Mouse (Mus musculus) small intestine, adult 2 months (tissue): Measurements from ENCODE around the gene Ptpn21. TPM values are rescaled to one million over a fixed set of nuclear protein-coding genes. Genes with fewer than 3 reads are reported as not detected.

ENCODE experiments used
- H3K27ac ChIP-seq: fragments of 200-500 bp; 2 replicates; pipeline ENCODE4 v1.5.1; 2012; ENCODE audit warnings: low read depth, low read length, control low read depth, inconsistent platforms; ENCODE audit not compliant: insufficient read depth
- H3K27me3 ChIP-seq: fragments of 200-500 bp; 2 replicates; pipeline ENCODE4 v1.6.1; 2012; ENCODE audit warnings: mild to moderate bottlenecking, moderate library complexity, low read length, inconsistent platforms; ENCODE audit not compliant: control insufficient read depth, insufficient read depth
- H3K36me3 ChIP-seq: fragments of 200-500 bp; 2 replicates; pipeline ENCODE4 v1.6.1; 2012; ENCODE audit warnings: mild to moderate bottlenecking, low read length, control low read depth, inconsistent platforms; ENCODE audit not compliant: control insufficient read depth, insufficient read depth
- H3K4me1 ChIP-seq: fragments of 200-500 bp; 2 replicates; pipeline ENCODE4 v1.6.1; 2012; ENCODE audit warnings: low read length, inconsistent platforms, mixed read lengths; ENCODE audit not compliant: control insufficient read depth, insufficient read depth, insufficient read length
- H3K4me3 ChIP-seq: fragments of 200-500 bp; 2 replicates; pipeline ENCODE4 v1.5.1; 2012; ENCODE audit warnings: low read depth, mild to moderate bottlenecking, control low read depth, inconsistent platforms, low read length, moderate library complexity
- CTCF ChIP-seq: fragments of 200-500 bp; IDR thresholded peaks from 2 replicates; pipeline ENCODE4 v1.5.1; 2012; ENCODE audit warnings: low read depth, mild to moderate bottlenecking, control low read depth, inconsistent platforms, low read length, moderate library complexity, mixed read lengths; ENCODE audit not compliant: insufficient replicate concordance, insufficient read length; ENCODE audit errors: extremely low read depth
- POLR2A ChIP-seq: fragments of 200-500 bp; IDR thresholded peaks from 2 replicates; pipeline ENCODE4 v1.6.1; 2012; ENCODE audit warnings: low read depth, mild to moderate bottlenecking, control low read depth, inconsistent platforms, low read length, moderate library complexity
- WGBS: fragments of 180-500 bp; shearing (Covaris S2); methylation state at CpG from one replicate; pipeline ENCODE4 v1.1.7; 2018; 5-methylcytosine and 5-hydroxymethylcytosine counted together
- polyA plus RNA-seq: library from polyadenylated mRNA; depleted of rRNA; stranded (reverse); fragments of >200 nt; gene quantifications from 2 replicates; pipeline ENCODE4 v1.2.3, GENCODE M21; 2012

The Ptpn21 gene
- polyA plus RNA-seq, 1 experiment, result 24.7 TPM

- H3K27ac ChIP-seq, result peak overlapping the region; percentile 39
- 33% methylated on average over 5 of the region's 5 CpGs for WGBS
- H3K4me3 ChIP-seq, result no peak overlapping the region
- no peak for TF ChIP-seq CTCF
- TF ChIP-seq POLR2A, result no peak
- H3K27me3 ChIP-seq, result no peaks in the 10 kb centered on the region
- no peaks in the 10 kb centered on the region for H3K36me3 ChIP-seq
- peaks cover 17% of the 10 kb centered on the region for H3K4me1 ChIP-seq
Measured at GRCm38 (mm10) chr12:98724976-98725375, 12.2 kb downstream of the Ptpn21 start.

- no peak overlapping the region; the same call in 1 of the 2 replicates for H3K27ac ChIP-seq
Measured at GRCm38 (mm10) chr12:98724224-98724623, 13.0 kb downstream of the Ptpn21 start.

DNA sequence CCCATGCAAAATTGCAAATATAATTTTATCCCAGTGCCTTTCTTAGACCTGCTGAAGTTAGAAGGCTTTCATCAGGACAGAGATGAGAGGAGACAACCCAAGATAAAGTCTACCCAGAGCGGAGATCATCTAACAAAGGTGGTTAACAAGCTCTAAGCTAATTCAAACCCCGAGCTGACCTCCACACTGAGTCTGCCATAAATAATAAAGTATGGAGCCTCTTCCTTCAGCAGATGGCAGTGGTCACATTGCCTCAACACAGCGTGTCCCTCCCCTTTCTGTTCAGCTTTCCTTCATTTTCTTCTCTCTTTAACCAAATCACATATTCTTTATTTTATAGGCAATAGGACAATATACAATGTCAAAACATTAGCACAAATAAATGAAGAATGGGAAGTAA lies 16.2 kb downstream of the Ptpn21 start:
- Histone ChIP-seq H3K4me1 (peaks cover 11% of the 10 kb centered on the region), H3K4me3 (no peak overlapping the region), H3K27me3 (no peaks in the 10 kb centered on the region), H3K27ac (no peak overlapping the region), H3K36me3 (no peaks in the 10 kb centered on the region)
- 66% methylated on average over 3 of the region's 3 CpGs for WGBS
- TF ChIP-seq CTCF (no peak), POLR2A (no peak)

More at GRCm38 (mm10) chr12:98724224-98724623, 13.0 kb downstream of the Ptpn21 start:
- Histone ChIP-seq H3K4me1 (peaks cover 17% of the 10 kb centered on the region), H3K36me3 (no peaks in the 10 kb centered on the region), H3K4me3 (no peak overlapping the region), H3K27me3 (no peaks in the 10 kb centered on the region)
- 91% methylated on average over 7 of the region's 7 CpGs for WGBS
- no peak for TF ChIP-seq CTCF
- no peak for TF ChIP-seq POLR2A

DNA sequence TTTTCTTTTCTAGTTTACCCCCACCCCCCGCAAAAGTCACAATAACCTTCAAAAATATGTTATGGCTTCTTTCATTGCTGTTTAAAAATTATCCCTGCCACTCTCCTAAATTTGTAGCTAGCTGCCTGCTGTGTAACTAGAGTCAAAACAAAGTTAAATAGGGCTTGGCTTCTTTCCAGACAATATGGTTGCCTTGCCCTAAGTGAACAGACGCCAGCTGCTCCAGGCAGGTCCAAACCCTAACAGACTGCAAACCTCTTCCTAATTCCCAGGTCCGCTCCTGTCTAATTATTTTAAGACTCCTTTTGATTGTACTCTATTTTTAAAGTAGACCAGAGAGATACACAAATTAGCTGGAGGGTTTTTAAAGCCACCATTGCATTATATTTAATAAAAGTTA lies 16.6 kb downstream of the Ptpn21 start:
- Histone ChIP-seq H3K36me3 (no peaks in the 10 kb centered on the region), H3K27me3 (no peaks in the 10 kb centered on the region), H3K4me1 (peaks cover 7% of the 10 kb centered on the region; the same call in 1 of the 2 replicates), H3K4me3 (no peak overlapping the region), H3K27ac (no peak overlapping the region)
- TF ChIP-seq CTCF (no peak), POLR2A (no peak)
- WGBS, result 47% methylated on average over 3 of the region's 3 CpGs

GRCm38 (mm10) chr12:98716142-98716541 lies 21.1 kb downstream of the Ptpn21 start:
- H3K4me1 ChIP-seq, result peaks cover 15% of the 10 kb centered on the region; the same call in 1 of the 2 replicates
- H3K27me3 ChIP-seq, result no peaks in the 10 kb centered on the region
- no peaks in the 10 kb centered on the region for H3K36me3 ChIP-seq
- TF ChIP-seq CTCF, result no peak
- TF ChIP-seq POLR2A, result no peak
- H3K4me3 ChIP-seq, result no peak overlapping the region
- 41% methylated on average over 2 of the region's 2 CpGs for WGBS
- 0 out of 2 replicates have a peak overlapping the region, but pooled peaks have one; percentile 18 for H3K27ac ChIP-seq

- H3K36me3 ChIP-seq, result no peaks in the 10 kb centered on the region
- H3K27me3 ChIP-seq, result no peaks in the 10 kb centered on the region
- TF ChIP-seq CTCF, result no peak
- no peak for TF ChIP-seq POLR2A
- H3K4me1 ChIP-seq, result peaks cover 15% of the 10 kb centered on the region; the same call in 1 of the 2 replicates
- WGBS, result 23% methylated on average over 11 of the region's 11 CpGs
- H3K4me3 ChIP-seq, result no peak overlapping the region
- peak overlapping the region; percentile 80 for H3K27ac ChIP-seq
Measured at GRCm38 (mm10) chr12:98714757-98715156, 22.4 kb downstream of the Ptpn21 start.

GRCm38 (mm10) chr12:98713621-98714103 lies 23.5 kb downstream of the Ptpn21 start:
- TF ChIP-seq POLR2A (no peak), CTCF (no peak)
- no peaks in the 10 kb centered on the region for H3K27me3 ChIP-seq
- WGBS, result 24% methylated on average over 7 of the region's 7 CpGs
- no peak overlapping the region for H3K4me3 ChIP-seq
- peak overlapping the region; percentile 72 for H3K27ac ChIP-seq
- peaks cover 15% of the 10 kb centered on the region; the same call in 1 of the 2 replicates for H3K4me1 ChIP-seq
- H3K36me3 ChIP-seq, result no peaks in the 10 kb centered on the region

DNA sequence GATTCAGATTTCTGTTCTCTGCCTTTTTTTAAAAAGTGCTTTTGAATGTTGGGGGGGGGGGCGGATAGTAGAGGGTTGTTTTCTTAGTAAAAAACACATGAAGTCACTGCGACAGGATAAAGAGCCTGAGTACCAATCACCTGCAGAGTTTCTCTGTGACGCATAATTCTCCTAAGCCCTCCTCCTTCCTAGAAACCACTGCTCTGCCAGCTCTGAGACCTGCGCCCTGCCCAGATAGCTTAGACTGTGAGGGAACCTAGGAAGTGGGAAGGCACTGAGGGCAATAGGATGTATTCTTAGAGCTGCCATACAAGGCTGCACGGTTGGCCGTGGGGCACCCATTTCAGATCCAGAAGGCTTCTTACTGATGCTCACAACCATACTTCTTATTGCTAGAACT lies 24.4 kb downstream of the Ptpn21 start:
- H3K4me1 ChIP-seq, result peaks cover 15% of the 10 kb centered on the region; the same call in 1 of the 2 replicates
- H3K4me3 ChIP-seq, result no peak overlapping the region
- TF ChIP-seq CTCF, result no peak
- TF ChIP-seq POLR2A, result no peak
- H3K27me3 ChIP-seq, result no peaks in the 10 kb centered on the region
- 88% methylated on average over 6 of the region's 6 CpGs for WGBS
- 0 out of 2 replicates have a peak, but pooled peaks cover 2% of the 10 kb centered on the region for H3K36me3 ChIP-seq
- peak overlapping the region; percentile 50 for H3K27ac ChIP-seq
